Mouse (Mus musculus): Measurements from ENCODE around the gene Pxylp1. TPM values are rescaled to one million over a fixed set of nuclear protein-coding genes. Genes with fewer than 3 reads are reported as not detected.
A peak's percentile ranks its signal among the peaks of the same experiment; 100 is the strongest.

The Pxylp1 gene
- polyA plus RNA-seq, 1 experiment from 2014 or later = 15.5 TPM

- ATAC-seq (ENCODE audit: insufficient number of reproducible peaks, low FRiP score, low TSS enrichment, low read depth) = no peak
- no peak overlapping the region for H3K9ac ChIP-seq (ENCODE audit: low read length)
- WGBS = 88% methylated on average over 9 of the region's 9 CpGs
Observed at GRCm38 (mm10) chr9:96823005-96823404, 69.5 kb downstream of the Pxylp1 start.

GRCm38 (mm10) chr9:96818822-96819481, 73.5 kb downstream of the Pxylp1 start:
- no peak for ATAC-seq (ENCODE audit: insufficient number of reproducible peaks, low FRiP score, low TSS enrichment, low read depth)
- 71% methylated on average over 11 of the region's 11 CpGs for WGBS

More at GRCm38 (mm10) chr9:96823005-96823404, 69.5 kb downstream of the Pxylp1 start:
- H3K4me3 ChIP-seq (ENCODE audit: low read depth, low read length) = no peak overlapping the region
- no peaks in the 10 kb centered on the region for H3K9me3 ChIP-seq (ENCODE audit: control insufficient read depth, low read length)
- no peak overlapping the region for H3K4me2 ChIP-seq (ENCODE audit: low read depth, severe bottlenecking)
- H3K4me1 ChIP-seq (ENCODE audit: control insufficient read depth, insufficient read depth, low read length) = no peaks in the 10 kb centered on the region
- no peaks in the 10 kb centered on the region for H3K27me3 ChIP-seq (ENCODE audit: control insufficient read depth, insufficient read depth, low read length)
- no peak overlapping the region for H3K27ac ChIP-seq (replicated peaks; ENCODE audit: low read depth, low read length)
- no peaks in the 10 kb centered on the region for H3K36me3 ChIP-seq (ENCODE audit: control insufficient read depth, insufficient read depth, low read length)
- no peak for DNase-seq (ENCODE audit: low spot score)

GRCm38 (mm10) chr9:96818128-96818821, 74.2 kb downstream of the Pxylp1 start:
- Histone ChIP-seq H3K27me3 (ENCODE audit: control insufficient read depth, insufficient read depth, low read length) (no peaks in the 10 kb centered on the region), H3K36me3 (ENCODE audit: control insufficient read depth, insufficient read depth, low read length) (no peaks in the 10 kb centered on the region), H3K4me1 (ENCODE audit: control insufficient read depth, insufficient read depth, low read length) (no peaks in the 10 kb centered on the region), H3K4me2 (ENCODE audit: low read depth, severe bottlenecking) (no peak overlapping the region), H3K4me3 (ENCODE audit: low read depth, low read length) (no peak overlapping the region), H3K9me3 (ENCODE audit: control insufficient read depth, low read length) (no peaks in the 10 kb centered on the region), H3K27ac (replicated peaks; ENCODE audit: low read depth, low read length) (no peak overlapping the region), H3K9ac (ENCODE audit: low read length) (no peak overlapping the region)
- peak; percentile 73 for DNase-seq (ENCODE audit: low spot score)
- no peak for ATAC-seq (ENCODE audit: insufficient number of reproducible peaks, low FRiP score, low TSS enrichment, low read depth)
- WGBS = 40% methylated on average over 7 of the region's 7 CpGs

More at GRCm38 (mm10) chr9:96818822-96819481, 73.5 kb downstream of the Pxylp1 start:
- Histone ChIP-seq H3K9me3 (ENCODE audit: control insufficient read depth, low read length) (no peaks in the 10 kb centered on the region), H3K4me1 (ENCODE audit: control insufficient read depth, insufficient read depth, low read length) (no peaks in the 10 kb centered on the region), H3K27me3 (ENCODE audit: control insufficient read depth, insufficient read depth, low read length) (no peaks in the 10 kb centered on the region), H3K27ac (replicated peaks; ENCODE audit: low read depth, low read length) (no peak overlapping the region), H3K36me3 (ENCODE audit: control insufficient read depth, insufficient read depth, low read length) (no peaks in the 10 kb centered on the region), H3K4me2 (ENCODE audit: low read depth, severe bottlenecking) (no peak overlapping the region), H3K9ac (ENCODE audit: low read length) (no peak overlapping the region), H3K4me3 (ENCODE audit: low read depth, low read length) (no peak overlapping the region)
- DNase-seq (ENCODE audit: low spot score) = no peak

GRCm38 (mm10) chr9:96811996-96812395, 80.5 kb downstream of the Pxylp1 start:
- no peaks in the 10 kb centered on the region for H3K4me1 ChIP-seq (ENCODE audit: control insufficient read depth, insufficient read depth, low read length)
- no peaks in the 10 kb centered on the region for H3K27me3 ChIP-seq (ENCODE audit: control insufficient read depth, insufficient read depth, low read length)
- 79% methylated on average over 4 of the region's 4 CpGs for WGBS
- no peak overlapping the region for H3K4me3 ChIP-seq (ENCODE audit: low read depth, low read length)
- no peak overlapping the region for H3K27ac ChIP-seq (replicated peaks; ENCODE audit: low read depth, low read length)
- ATAC-seq (ENCODE audit: insufficient number of reproducible peaks, low FRiP score, low TSS enrichment, low read depth) (no peak), DNase-seq (ENCODE audit: low spot score) (no peak)
- H3K4me2 ChIP-seq (ENCODE audit: low read depth, severe bottlenecking) = no peak overlapping the region
- no peak overlapping the region for H3K9ac ChIP-seq (ENCODE audit: low read length)
- H3K36me3 ChIP-seq (ENCODE audit: control insufficient read depth, insufficient read depth, low read length) = no peaks in the 10 kb centered on the region
- H3K9me3 ChIP-seq (ENCODE audit: control insufficient read depth, low read length) = no peaks in the 10 kb centered on the region

GRCm38 (mm10) chr9:96800131-96800825, 92.2 kb downstream of the Pxylp1 start:
- Histone ChIP-seq H3K36me3 (ENCODE audit: control insufficient read depth, insufficient read depth, low read length) (no peaks in the 10 kb centered on the region), H3K4me2 (ENCODE audit: low read depth, severe bottlenecking) (no peak overlapping the region), H3K27ac (replicated peaks; ENCODE audit: low read depth, low read length) (no peak overlapping the region), H3K4me1 (ENCODE audit: control insufficient read depth, insufficient read depth, low read length) (no peaks in the 10 kb centered on the region), H3K4me3 (ENCODE audit: low read depth, low read length) (no peak overlapping the region), H3K9ac (ENCODE audit: low read length) (no peak overlapping the region), H3K9me3 (ENCODE audit: control insufficient read depth, low read length) (no peaks in the 10 kb centered on the region), H3K27me3 (ENCODE audit: control insufficient read depth, insufficient read depth, low read length) (no peaks in the 10 kb centered on the region)
- WGBS = 35% methylated on average over 5 of the region's 5 CpGs
- ATAC-seq (ENCODE audit: insufficient number of reproducible peaks, low FRiP score, low TSS enrichment, low read depth) (no peak), DNase-seq (ENCODE audit: low spot score) (peak; percentile 33)

GRCm38 (mm10) chr9:96797311-96797710, 95.2 kb downstream of the Pxylp1 start:
- H3K4me2 ChIP-seq (ENCODE audit: low read depth, severe bottlenecking) = no peak overlapping the region
- WGBS = 94% methylated on average over 3 of the region's 3 CpGs
- no peaks in the 10 kb centered on the region for H3K4me1 ChIP-seq (ENCODE audit: control insufficient read depth, insufficient read depth, low read length)
- ATAC-seq (ENCODE audit: insufficient number of reproducible peaks, low FRiP score, low TSS enrichment, low read depth) (no peak), DNase-seq (ENCODE audit: low spot score) (no peak)
- H3K27me3 ChIP-seq (ENCODE audit: control insufficient read depth, insufficient read depth, low read length) = no peaks in the 10 kb centered on the region
- no peak overlapping the region for H3K9ac ChIP-seq (ENCODE audit: low read length)
- H3K36me3 ChIP-seq (ENCODE audit: control insufficient read depth, insufficient read depth, low read length) = no peaks in the 10 kb centered on the region
- no peak overlapping the region for H3K4me3 ChIP-seq (ENCODE audit: low read depth, low read length)
- no peaks in the 10 kb centered on the region for H3K9me3 ChIP-seq (ENCODE audit: control insufficient read depth, low read length)
- no peak overlapping the region for H3K27ac ChIP-seq (replicated peaks; ENCODE audit: low read depth, low read length)

- DNase-seq (ENCODE audit: low spot score) (peak; percentile 60), ATAC-seq (ENCODE audit: insufficient number of reproducible peaks, low FRiP score, low TSS enrichment, low read depth) (peak; percentile 65)
- no peaks in the 10 kb centered on the region for H3K9me3 ChIP-seq (ENCODE audit: control insufficient read depth, low read length)
- H3K4me2 ChIP-seq (ENCODE audit: low read depth, severe bottlenecking) = peak overlapping the region; percentile 41
- no peaks in the 10 kb centered on the region for H3K36me3 ChIP-seq (ENCODE audit: control insufficient read depth, insufficient read depth, low read length)
- WGBS = 10% methylated on average over 10 of the region's 10 CpGs
- H3K9ac ChIP-seq (ENCODE audit: low read length) = peak overlapping the region; percentile 31; the same call in 1 of the 2 replicates
- H3K4me3 ChIP-seq (ENCODE audit: low read depth, low read length) = peak overlapping the region; percentile 22
- no peaks in the 10 kb centered on the region for H3K4me1 ChIP-seq (ENCODE audit: control insufficient read depth, insufficient read depth, low read length)
- no peaks in the 10 kb centered on the region for H3K27me3 ChIP-seq (ENCODE audit: control insufficient read depth, insufficient read depth, low read length)
- H3K27ac ChIP-seq (replicated peaks; ENCODE audit: low read depth, low read length) = no peak overlapping the region
Observed at GRCm38 (mm10) chr9:96795399-96795928, 97.0 kb downstream of the Pxylp1 start.

GRCm38 (mm10) chr9:96794601-96795000, 97.9 kb downstream of the Pxylp1 start:
- Histone ChIP-seq H3K27me3 (ENCODE audit: control insufficient read depth, insufficient read depth, low read length) (no peaks in the 10 kb centered on the region), H3K9me3 (ENCODE audit: control insufficient read depth, low read length) (no peaks in the 10 kb centered on the region), H3K36me3 (ENCODE audit: control insufficient read depth, insufficient read depth, low read length) (no peaks in the 10 kb centered on the region), H3K27ac (replicated peaks; ENCODE audit: low read depth, low read length) (no peak overlapping the region), H3K9ac (ENCODE audit: low read length) (no peak overlapping the region), H3K4me1 (ENCODE audit: control insufficient read depth, insufficient read depth, low read length) (no peaks in the 10 kb centered on the region), H3K4me3 (ENCODE audit: low read depth, low read length) (no peak overlapping the region), H3K4me2 (ENCODE audit: low read depth, severe bottlenecking) (no peak overlapping the region)
- ATAC-seq (ENCODE audit: insufficient number of reproducible peaks, low FRiP score, low TSS enrichment, low read depth) = no peak
- 89% methylated on average over 2 of the region's 2 CpGs for WGBS
- DNase-seq (ENCODE audit: low spot score) = no peak

Data from limb, embryonic 11.5 days (tissue).